Mouse (Mus musculus): Measurements from ENCODE around the gene Setmar.

Gene Setmar

DNA sequence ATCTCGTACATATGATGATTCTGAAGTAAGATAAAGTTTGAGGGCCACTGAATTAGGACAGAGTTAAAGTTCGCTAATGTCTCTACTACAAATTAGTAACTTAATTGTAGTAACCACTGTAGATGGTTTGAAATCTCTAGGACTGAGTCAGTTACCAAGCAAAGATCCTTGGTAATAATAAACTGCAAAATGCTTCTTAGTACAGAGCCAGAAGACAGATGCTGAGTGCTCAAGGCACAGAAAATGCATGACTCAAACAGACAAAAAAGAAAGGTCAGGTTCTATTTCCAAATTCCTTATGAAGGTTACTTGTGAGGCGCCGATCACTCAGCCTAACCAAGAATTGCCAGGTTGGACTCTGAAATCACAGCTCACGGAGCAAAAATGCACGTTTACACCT is 53.0 kb downstream of the Setmar start:
- DNase-seq: no peak

DNA sequence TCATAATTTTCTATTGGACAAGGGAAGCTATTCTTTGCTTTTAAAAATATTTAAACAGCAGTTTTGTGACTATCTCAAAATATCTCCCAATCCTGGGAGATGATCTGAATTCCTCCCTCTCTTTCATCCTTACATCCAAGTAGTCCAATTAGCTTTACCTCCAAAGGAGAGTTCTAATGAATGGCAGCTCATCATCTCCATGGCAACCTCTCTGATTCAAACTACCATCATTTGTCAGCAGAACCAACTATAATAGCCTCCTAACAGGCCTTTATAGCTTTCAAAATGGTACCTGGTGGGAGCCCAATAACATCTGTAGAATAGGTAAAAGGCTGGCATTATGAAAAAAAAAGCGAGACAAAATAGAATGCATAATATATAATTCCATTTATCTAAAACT is 60.6 kb downstream of the Setmar start:
- no peak for DNase-seq

DNA sequence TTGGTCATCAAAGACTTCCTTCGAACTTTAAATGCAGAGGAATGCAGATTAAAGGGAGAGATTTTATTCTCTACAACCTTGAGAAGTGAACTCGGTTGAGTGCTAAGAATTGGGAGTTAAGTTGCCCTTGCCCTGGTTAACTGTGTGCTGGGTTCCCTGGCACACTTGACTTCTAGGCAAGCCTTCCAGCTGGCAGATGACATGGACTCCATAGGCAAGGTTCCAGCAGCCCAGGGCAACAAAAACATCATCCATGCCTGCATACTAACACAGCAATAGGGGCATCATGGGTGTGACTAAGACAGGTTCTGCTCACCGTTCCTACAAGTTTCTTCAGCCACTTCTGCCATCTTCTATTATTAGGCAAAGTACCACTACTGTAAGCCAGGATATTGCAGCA is 61.8 kb downstream of the Setmar start:
- DNase-seq: no peak
